Mouse (Mus musculus) spleen, adult 2 months (tissue): ENCODE data around the gene P2ry13. TPM values are rescaled to one million over a fixed set of nuclear protein-coding genes. Genes with fewer than 3 reads are reported as not detected.

Experiments used
- DNase-seq, 2 experiments: peaks; one replicate each; pipeline versions ENCODE4 v3.0.0 to v3.0.0-alpha.2; 2012 to 2021; ENCODE audit warnings: low spot score in 2 of 2, low read depth in 1 of 2
- H3K27ac ChIP-seq: fragments of 200-500 bp; 2 replicates; pipeline ENCODE4 v1.5.1; 2012; ENCODE audit warnings: low read length, inconsistent platforms; ENCODE audit not compliant: insufficient read depth
- H3K27me3 ChIP-seq: fragments of 200-500 bp; 2 replicates; pipeline ENCODE4 v1.6.1; 2012; ENCODE audit warnings: mild to moderate bottlenecking, moderate library complexity, low read length, inconsistent platforms; ENCODE audit not compliant: control insufficient read depth, insufficient read depth
- H3K36me3 ChIP-seq: fragments of 200-500 bp; 2 replicates; pipeline ENCODE4 v1.6.1; 2012; ENCODE audit warnings: mild to moderate bottlenecking, low read length, inconsistent platforms; ENCODE audit not compliant: control insufficient read depth, insufficient read depth
- H3K4me1 ChIP-seq: fragments of 200-500 bp; 2 replicates; pipeline ENCODE4 v1.6.1; 2011; ENCODE audit warnings: inconsistent platforms; ENCODE audit not compliant: control insufficient read depth, insufficient read depth, insufficient read length
- H3K4me3 ChIP-seq: fragments of 200-500 bp; 2 replicates; pipeline ENCODE4 v1.5.1; 2011; ENCODE audit warnings: mild to moderate bottlenecking, inconsistent platforms; ENCODE audit not compliant: insufficient read depth, insufficient read length; ENCODE audit errors: extremely low read depth
- CTCF ChIP-seq: fragments of 200-500 bp; IDR thresholded peaks from 2 replicates; pipeline ENCODE4 v1.5.1; 2011; ENCODE audit warnings: mild to moderate bottlenecking, inconsistent platforms; ENCODE audit not compliant: insufficient read depth, insufficient read length, insufficient replicate concordance; ENCODE audit errors: extremely low read depth
- POLR2A ChIP-seq: fragments of 200-500 bp; IDR thresholded peaks from 2 replicates; pipeline ENCODE4 v1.6.1; 2011; ENCODE audit warnings: low read depth, low read length, inconsistent platforms
- WGBS: fragments of 180-500 bp; shearing (Covaris S2); methylation state at CpG from one replicate; pipeline ENCODE4 v1.1.7; 2018; 5-methylcytosine and 5-hydroxymethylcytosine counted together
- polyA plus RNA-seq: library from polyadenylated mRNA; depleted of rRNA; stranded (reverse); fragments of >200 nt; gene quantifications from 2 replicates; pipeline ENCODE4 v1.2.3, GENCODE M21; 2012; rRNA removed

P2ry13 gene
- polyA plus RNA-seq, 1 experiment, result 14.6 TPM

- 66% methylated on average over 6 of the region's 6 CpGs for WGBS
- Histone ChIP-seq H3K36me3 (no peaks in the 10 kb centered on the region), H3K27ac (no peak overlapping the region), H3K4me3 (no peak overlapping the region), H3K4me1 (no peaks in the 10 kb centered on the region), H3K27me3 (no peaks in the 10 kb centered on the region)
- TF ChIP-seq POLR2A (no peak), CTCF (no peak)
- no peak for DNase-seq
Observed at GRCm38 (mm10) chr3:59168476-59168875, 42.2 kb downstream of the P2ry13 start.

GRCm38 (mm10) chr3:59167417-59168054 lies 43.1 kb downstream of the P2ry13 start:
- H3K27me3 ChIP-seq, result no peaks in the 10 kb centered on the region
- WGBS, result 94% methylated on average over 2 of the region's 2 CpGs
- no peak overlapping the region for H3K4me3 ChIP-seq
- H3K27ac ChIP-seq, result no peak overlapping the region
- H3K4me1 ChIP-seq, result no peaks in the 10 kb centered on the region
- TF ChIP-seq CTCF, result no peak
- TF ChIP-seq POLR2A, result no peak
- no peaks in the 10 kb centered on the region for H3K36me3 ChIP-seq
- DNase-seq, result no peak

GRCm38 (mm10) chr3:59160465-59160864 lies 50.2 kb downstream of the P2ry13 start:
- no peak for TF ChIP-seq POLR2A
- no peaks in the 10 kb centered on the region for H3K36me3 ChIP-seq
- 20% methylated on average over 1 of the region's 1 CpGs for WGBS
- H3K4me1 ChIP-seq, result peaks cover 6% of the 10 kb centered on the region
- no peak overlapping the region for H3K27ac ChIP-seq
- DNase-seq, result no peak
- H3K27me3 ChIP-seq, result no peaks in the 10 kb centered on the region
- no peak overlapping the region for H3K4me3 ChIP-seq

Other genes starting within 250 kb of the P2ry13 start
- 2.0 and 2.5 TPM in 2 replicates for gene Med12l, start 205.1 kb downstream of the P2ry13 start, polyA plus RNA-seq
- gene Gpr171, start 109.1 kb downstream of the P2ry13 start, polyA plus RNA-seq, result 5.4 and 6.2 TPM in 2 replicates
- 8.6 and 9.5 TPM in 2 replicates for gene P2ry14, start 57.3 kb downstream of the P2ry13 start, polyA plus RNA-seq
- gene Gpr87, start 15.8 kb downstream of the P2ry13 start, polyA plus RNA-seq, result not detected in 2 replicates
- 12.3 and 18.6 TPM in 2 replicates for gene P2ry12, start 52.0 kb upstream of the P2ry13 start, polyA plus RNA-seq
- 0.35 and 0.40 TPM in 2 replicates for gene Igsf10, start 133.5 kb upstream of the P2ry13 start, polyA plus RNA-seq